1 mouse cellular context compared by ENCODE assay signal in genomic region chr11:119258572-119259322, GRCm38 (mm10).
TF ChIP-seq lines count a peak whose summit lies in the region.

No protein-coding gene starts in this region.

TF ChIP-seq in MEL, 35 proteins besides CTCF, POLR2A, EP300 and RAD21:
- TF ChIP-seq JUND (IDR thresholded peaks at IDR 0.05; ENCODE audit: low read depth, low read length) = 0 out of 2 replicates have a peak, but pooled peaks have one; percentile 47
- peak; percentile 73 to 94; a peak in 3 of 4 replicates for TF ChIP-seq USF2 (IDR thresholded peaks at IDR 0.05; ENCODE audit: borderline replicate concordance in 1 of 2, insufficient read depth in 1 of 2, low read depth in 1 of 2, low read length in 2 of 2)
- TF ChIP-seq TAL1 (IDR thresholded peaks at IDR 0.05; ENCODE audit: low read length) = no peak
- TF ChIP-seq RCOR1 (IDR thresholded peaks at IDR 0.05; ENCODE audit: low read depth, low read length) = peak; percentile 69
- TF ChIP-seq HCFC1 (IDR thresholded peaks at IDR 0.05; ENCODE audit: low read depth, low read length) = no peak; the same call in none of the 2 replicates
- peak; percentile 87 for TF ChIP-seq SIN3A (IDR thresholded peaks at IDR 0.05; ENCODE audit: low read length)
- TF ChIP-seq MEF2A (IDR thresholded peaks at IDR 0.05; ENCODE audit: extremely low read depth, insufficient replicate concordance, low read depth, low read length, poor library complexity, severe bottlenecking) = no peak
- peak; percentile 98 for TF ChIP-seq USF1 (IDR thresholded peaks at IDR 0.05; ENCODE audit: low read depth, low read length)
- peak; percentile 49; the same call in 1 of the 2 replicates for TF ChIP-seq MAZ (IDR thresholded peaks at IDR 0.05; ENCODE audit: low read depth, low read length)
- no peak for TF ChIP-seq ZNF384 (IDR thresholded peaks at IDR 0.05; ENCODE audit: low read depth, low read length)
- TF ChIP-seq GATA1 (IDR thresholded peaks at IDR 0.05; ENCODE audit: low read depth, low read length) = 0 out of 2 replicates have a peak, but pooled peaks have one; percentile 4
- TF ChIP-seq GABPA (IDR thresholded peaks at IDR 0.05; ENCODE audit: low read depth, low read length) = no peak
- no peak for TF ChIP-seq ZKSCAN1 (IDR thresholded peaks at IDR 0.05; ENCODE audit: low read depth, low read length)
- TF ChIP-seq TCF12 (IDR thresholded peaks at IDR 0.05; ENCODE audit: low read depth, low read length) = 0 out of 2 replicates have a peak, but pooled peaks have one; percentile 58
- TF ChIP-seq CHD1 (IDR thresholded peaks at IDR 0.05; ENCODE audit: low read depth, low read length) = no peak
- TF ChIP-seq MAFK (IDR thresholded peaks at IDR 0.05; ENCODE audit: borderline replicate concordance, low read depth, low read length) = no peak
- no peak for TF ChIP-seq SMC3 (IDR thresholded peaks at IDR 0.05; ENCODE audit: low read depth, low read length)
- TF ChIP-seq UBTF (IDR thresholded peaks at IDR 0.05; ENCODE audit: borderline replicate concordance, insufficient read depth, low read depth, low read length) = no peak
- no peak for TF ChIP-seq MYB (IDR thresholded peaks at IDR 0.05; ENCODE audit: low read depth, low read length)
- TF ChIP-seq BHLHE40 (IDR thresholded peaks at IDR 0.05; ENCODE audit: borderline replicate concordance, low read depth, low read length) = peak; percentile 94
- TF ChIP-seq CHD2 (IDR thresholded peaks at IDR 0.05; ENCODE audit: low read length) = no peak
- no peak; the same call in 1 of the 2 replicates for TF ChIP-seq E2F4 (IDR thresholded peaks at IDR 0.05; ENCODE audit: borderline replicate concordance, low read depth, low read length)
- TF ChIP-seq ZMIZ1 (IDR thresholded peaks at IDR 0.05; ENCODE audit: low read depth, low read length) = peak; percentile 99
- TF ChIP-seq ETS1 (IDR thresholded peaks at IDR 0.05; ENCODE audit: low read depth, low read length) = peak; percentile 75
- no peak; the same call in 1 of the 2 replicates for TF ChIP-seq KAT2A (conservative IDR thresholded peaks at IDR 0.05; ENCODE audit: low read depth, low read length)
- TF ChIP-seq MAX (IDR thresholded peaks at IDR 0.05; ENCODE audit: low read length) = peak; percentile 94
- TF ChIP-seq ZC3H11A (IDR thresholded peaks at IDR 0.05; ENCODE audit: low read depth, low read length) = no peak
- TF ChIP-seq NELFE (IDR thresholded peaks at IDR 0.05; ENCODE audit: low read depth, low read length) = peak; percentile 85
- TF ChIP-seq MYC (IDR thresholded peaks at IDR 0.05; ENCODE audit: low read depth, low read length) = peak; percentile 86
- TF ChIP-seq NRF1 (IDR thresholded peaks at IDR 0.05; ENCODE audit: insufficient read depth, low read depth, low read length, poor library complexity, severe bottlenecking) = peak; percentile 96
- peak; percentile 93 for TF ChIP-seq POLR2AphosphoS2 (IDR thresholded peaks at IDR 0.05; ENCODE audit: low read length)
- TF ChIP-seq MXI1 (IDR thresholded peaks at IDR 0.05; ENCODE audit: low read depth, low read length) = peak; percentile 92
- no peak; the same call in none of the 2 replicates for TF ChIP-seq ELF1 (IDR thresholded peaks at IDR 0.05; ENCODE audit: low read depth, low read length)
- peak; percentile 99 for TF ChIP-seq TBP (IDR thresholded peaks at IDR 0.05; ENCODE audit: low read depth, low read length)
- peak; percentile 63 for TF ChIP-seq POLR2AphosphoS5 (IDR thresholded peaks at IDR 0.05; ENCODE audit: borderline replicate concordance, low read depth, low read length)
